Mouse (Mus musculus) neutrophil, adult 5-6 weeks (primary cell): ENCODE data around the gene Foxo1. TPM values are rescaled to one million over a fixed set of nuclear protein-coding genes. Genes with fewer than 3 reads are reported as not detected.

Experiments
- ATAC-seq: fragments of 151-379, 151-347 bp; 2 replicates; pipeline ENCODE4 v1.8.0; 2017; ENCODE audit warnings: mild to moderate bottlenecking, moderate TSS enrichment; ENCODE audit not compliant: insufficient number of reproducible peaks, poor library complexity, low FRiP score, severe bottlenecking; ENCODE audit errors: extremely low read depth
- total RNA-seq: library from RNA; stranded (forward); fragments of 200-1000 nt; gene quantifications from 2 replicates; pipeline ENCODE4 v1.2.3, GENCODE M21; 2017

Gene Foxo1
- total RNA-seq, 1 experiment from 2014 or later: 23.4 TPM

GRCm38 (mm10) chr3:52266606-52267160, 1.5 kb upstream of the Foxo1 start:
- ATAC-seq: no peak

GRCm38 (mm10) chr3:52267293-52267651, 864 bp upstream of the Foxo1 start:
- no peak for ATAC-seq

- ATAC-seq: no peak
Measured at GRCm38 (mm10) chr3:52268487-52268736, 276 bp downstream of the Foxo1 start.

- ATAC-seq: no peak
Measured at GRCm38 (mm10) chr3:52268737-52269513, 789 bp downstream of the Foxo1 start.

GRCm38 (mm10) chr3:52269514-52270351, 1.6 kb downstream of the Foxo1 start:
- peak; percentile 31; the same call in 1 of the 2 replicates for ATAC-seq

DNA sequence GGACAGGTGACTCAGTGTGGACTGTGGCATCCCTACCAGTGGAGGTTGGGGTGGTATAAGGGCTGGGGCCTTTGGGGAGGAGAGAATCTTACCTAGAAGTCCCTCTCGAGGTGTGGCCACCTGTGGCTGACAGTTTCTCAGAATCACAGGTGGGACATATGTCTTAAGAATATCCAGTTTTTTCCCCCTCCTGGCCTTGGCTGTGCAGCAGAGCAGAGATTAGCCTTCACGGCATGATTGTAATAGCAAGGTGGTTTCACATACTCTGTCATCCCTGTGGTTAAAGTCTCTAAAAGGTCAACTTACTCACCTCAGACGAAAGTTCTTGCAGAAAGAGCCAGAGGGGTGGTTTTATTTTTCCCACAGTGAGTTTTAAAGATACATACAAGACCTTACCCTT, 2.4 kb downstream of the Foxo1 start:
- no peak for ATAC-seq

- ATAC-seq: no peak
Measured at GRCm38 (mm10) chr3:52271376-52271775, 3.2 kb downstream of the Foxo1 start.

- no peak for ATAC-seq
Measured at GRCm38 (mm10) chr3:52272376-52272865, 4.3 kb downstream of the Foxo1 start.

GRCm38 (mm10) chr3:52274475-52274874, 6.3 kb downstream of the Foxo1 start:
- no peak for ATAC-seq

GRCm38 (mm10) chr3:52275037-52275555, 7.0 kb downstream of the Foxo1 start:
- ATAC-seq: no peak

GRCm38 (mm10) chr3:52280681-52281080, 12.5 kb downstream of the Foxo1 start:
- ATAC-seq: no peak

DNA sequence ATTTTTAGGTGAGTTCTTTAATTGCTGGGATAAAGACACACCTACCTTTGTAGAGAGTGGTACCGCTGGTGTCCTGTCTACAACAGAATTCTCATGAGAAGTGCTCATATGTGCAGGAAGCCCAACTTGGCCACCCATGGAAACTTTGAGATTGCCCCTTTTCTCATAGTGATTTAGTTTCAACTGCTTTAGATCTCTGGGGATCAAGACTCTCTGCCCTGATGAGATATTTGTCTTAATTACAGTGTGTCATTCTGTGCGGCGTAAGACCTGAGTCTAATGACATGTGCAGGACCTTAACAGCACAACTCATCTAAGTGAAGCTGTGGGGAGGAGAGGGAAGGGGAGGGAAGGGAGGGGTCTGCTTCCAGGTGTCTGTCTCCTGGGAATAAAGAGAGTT, 13.7 kb downstream of the Foxo1 start:
- no peak for ATAC-seq

DNA sequence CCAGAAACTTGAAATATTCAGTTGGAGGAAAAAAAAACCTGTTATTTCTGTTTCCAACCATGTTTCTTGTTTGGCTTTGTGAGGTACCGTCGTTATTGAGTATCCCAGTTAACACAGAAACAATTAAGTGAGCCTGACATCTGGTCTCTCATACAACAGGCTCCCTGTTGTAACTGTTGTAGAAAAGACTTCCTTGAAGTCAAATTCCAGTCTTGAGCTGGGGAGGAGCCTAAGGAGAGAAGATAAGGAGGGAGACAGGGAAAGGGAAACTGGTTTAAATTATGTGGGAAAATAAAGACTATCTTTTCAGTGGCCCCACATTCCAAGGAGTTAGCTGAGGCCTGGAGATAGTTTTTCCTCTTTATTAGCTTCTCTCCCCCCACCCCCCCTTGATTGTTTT, 14.2 kb downstream of the Foxo1 start:
- no peak for ATAC-seq

DNA sequence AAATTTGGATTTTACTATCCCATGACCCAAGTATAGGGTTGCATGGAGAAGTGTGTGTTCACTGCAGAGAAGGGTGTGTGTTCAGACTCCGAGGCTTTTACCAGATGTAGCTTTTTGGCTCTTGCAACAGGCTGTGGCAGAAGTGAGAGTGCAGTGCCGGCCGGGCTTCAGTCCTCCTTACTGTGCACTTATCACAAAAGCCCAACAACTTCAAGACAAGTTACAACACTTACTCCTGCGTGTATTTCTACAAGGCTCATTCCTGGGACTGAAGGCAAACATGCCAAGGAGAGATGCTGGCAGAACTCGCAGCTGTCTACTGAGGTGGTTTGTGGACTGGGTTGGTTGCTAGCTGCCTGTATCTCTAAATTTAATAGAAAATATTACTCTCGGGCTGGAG, 15.4 kb downstream of the Foxo1 start:
- no peak for ATAC-seq

GRCm38 (mm10) chr3:52290811-52291210, 22.7 kb downstream of the Foxo1 start:
- ATAC-seq: no peak

DNA sequence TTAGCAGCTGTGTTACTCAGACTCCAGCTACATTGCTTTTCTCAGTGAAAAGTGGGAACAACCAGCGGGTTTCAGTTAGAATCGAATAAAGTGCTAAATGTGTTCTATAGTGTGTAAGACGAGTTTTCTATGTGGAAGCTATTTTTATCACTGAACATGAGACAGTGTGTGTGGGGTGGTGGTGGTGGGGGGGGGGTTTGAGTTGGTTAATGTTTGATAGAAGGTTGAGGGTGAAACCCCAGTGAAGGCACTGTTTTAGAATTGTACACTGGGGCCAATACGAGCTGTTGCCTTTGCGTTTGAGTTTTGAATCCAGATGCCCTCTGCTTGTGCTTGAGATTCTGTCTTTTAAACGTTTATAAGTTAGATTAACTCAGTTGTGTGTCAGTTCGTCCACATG, 24.4 kb downstream of the Foxo1 start:
- ATAC-seq: no peak

- ATAC-seq: no peak
Measured at GRCm38 (mm10) chr3:52293946-52294345, 25.8 kb downstream of the Foxo1 start.

- no peak for ATAC-seq
Measured at GRCm38 (mm10) chr3:52295688-52296087, 27.6 kb downstream of the Foxo1 start.

GRCm38 (mm10) chr3:52296224-52296760, 28.2 kb downstream of the Foxo1 start:
- no peak for ATAC-seq
